Mouse (Mus musculus): Measurements from ENCODE around the gene Vav3. TPM values are rescaled to one million over a fixed set of nuclear protein-coding genes. Genes with fewer than 3 reads are reported as not detected.

Gene Vav3
- total and polyA plus RNA-seq, 3 experiments = 0.08 TPM; not detected in 2

DNA sequence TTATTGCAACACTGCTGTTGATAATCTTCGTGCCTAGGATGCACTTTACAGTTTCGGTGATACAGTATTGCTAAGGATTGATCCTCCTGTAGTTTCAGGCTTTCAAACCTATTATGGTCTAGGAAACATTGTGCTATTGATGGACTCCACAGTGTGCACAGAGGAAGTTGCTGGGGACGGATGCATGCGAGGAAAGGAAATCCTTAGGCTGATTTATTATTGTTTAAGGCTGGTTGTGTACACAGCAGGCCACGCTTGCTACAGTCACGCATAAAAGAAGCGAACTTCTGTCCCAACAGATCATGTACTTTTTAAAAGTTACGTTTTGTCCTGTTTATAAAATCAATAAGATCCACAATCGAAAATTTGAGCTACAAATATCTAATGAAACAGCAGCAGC lies 1.2 kb upstream of the Vav3 start:
- DNase-seq (ENCODE audit: extremely low read depth) = no peak
- no peak for TF ChIP-seq MYC (IDR thresholded peaks at IDR 0.05; ENCODE audit: low read depth, low read length)
- no peak for TF ChIP-seq POLR2A (IDR thresholded peaks at IDR 0.05; ENCODE audit: low read depth, low read length)
- no peak for TF ChIP-seq KAT2A (IDR thresholded peaks at IDR 0.05; ENCODE audit: insufficient replicate concordance, low read length)
- TF ChIP-seq ZMIZ1 (IDR thresholded peaks at IDR 0.05; ENCODE audit: low read depth, low read length) = no peak
- TF ChIP-seq MXI1 (IDR thresholded peaks at IDR 0.05; ENCODE audit: low read depth, low read length) = no peak
- TF ChIP-seq SIN3A (IDR thresholded peaks at IDR 0.05; ENCODE audit: low read length) = no peak
- TF ChIP-seq ZNF384 (IDR thresholded peaks at IDR 0.05; ENCODE audit: low read depth, low read length) = no peak
- TF ChIP-seq ELF1 (IDR thresholded peaks at IDR 0.05; ENCODE audit: low read depth, low read length) = no peak
- Histone ChIP-seq H3K4me3 (replicated peaks in 1 of 3; ENCODE audit: low read depth in 2 of 3, low read length in 2 of 3, poor library complexity in 1 of 3) (no peak overlapping the region), H3K4me2 (ENCODE audit: insufficient read depth, low read depth, poor library complexity, severe bottlenecking) (no peak overlapping the region), H3K27me3 (replicated peaks) (no peaks in the 10 kb centered on the region), H3K79me2 (replicated peaks; ENCODE audit: control insufficient read depth, extremely low read depth, insufficient read depth, poor library complexity, severe bottlenecking) (no peaks in the 10 kb centered on the region), H3K27ac (ENCODE audit: insufficient read depth, low read depth) (no peak overlapping the region), H3K4me1 (ENCODE audit: control insufficient read depth in 1 of 2, insufficient read depth in 2 of 2) (peaks cover 0 to 8% of the 10 kb centered on the region in 2 experiments; a peak in 2 of 4 replicates), H3K9me3 (replicated peaks; ENCODE audit: low read length) (peaks cover 11% of the 10 kb centered on the region), H3K36me3 (replicated peaks in 1 of 2; ENCODE audit: control insufficient read depth in 1 of 2, insufficient read depth in 1 of 2, low read length in 1 of 2) (no peaks in the 10 kb centered on the region), H3K9ac (ENCODE audit: insufficient read depth, low read depth) (no peak overlapping the region)
- in situ Hi-C loops (cut with MboI; ENCODE audit: low pct_ligation_motif_present, low pct_unique_long_range_greater_than_20kb, low sequenced_read_pairs) (no loop called here), dilution Hi-C loops (cut with MboI; ENCODE audit: extremely low pct_ligation_motif_present, extremely low pct_unique_long_range_greater_than_20kb, low sequenced_read_pairs) (no loop called here)

DNA sequence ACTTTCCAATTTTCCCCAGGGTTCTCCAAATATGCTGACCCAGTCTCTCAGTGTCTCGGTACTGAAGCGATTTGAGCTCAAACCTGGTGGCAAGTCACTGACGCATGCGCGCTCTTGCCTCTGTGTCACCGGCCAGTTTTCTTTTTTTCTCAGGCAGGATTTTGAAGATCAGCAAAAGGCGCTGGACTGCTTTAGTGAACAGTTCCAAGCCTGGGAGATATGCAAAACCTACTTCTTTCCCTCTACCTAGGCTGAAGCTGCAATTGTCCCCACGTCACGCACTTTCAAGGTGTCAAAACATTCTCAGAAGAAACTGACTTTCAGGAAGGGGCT lies 546 bp upstream of the Vav3 start:
- H3K27me3 ChIP-seq (replicated peaks) = no peaks in the 10 kb centered on the region
- peaks cover 0 to 8% of the 10 kb centered on the region in 2 experiments; a peak in 2 of 4 replicates for H3K4me1 ChIP-seq (ENCODE audit: control insufficient read depth in 1 of 2, insufficient read depth in 2 of 2)
- TF ChIP-seq IRF4 (IDR thresholded peaks at IDR 0.05; ENCODE audit: low read depth, low read length) (no peak), JUN (IDR thresholded peaks at IDR 0.05; ENCODE audit: insufficient read depth, low read depth, low read length) (no peak), JUND (conservative IDR thresholded peaks at IDR 0.05; ENCODE audit: low read depth, low read length) (no peak), CTCF (conservative IDR thresholded peaks at IDR 0.05 in 1 of 2, IDR thresholded peaks at IDR 0.05 in 1 of 2; ENCODE audit: low read depth in 2 of 2, low read length in 2 of 2) (no peak), ETS1 (conservative IDR thresholded peaks at IDR 0.05; ENCODE audit: low read depth, low read length) (no peak), MAFK (IDR thresholded peaks at IDR 0.05; ENCODE audit: insufficient replicate concordance, low read length) (no peak), E2F4 (IDR thresholded peaks at IDR 0.05; ENCODE audit: insufficient replicate concordance, low read depth, low read length) (no peak), MAX (IDR thresholded peaks at IDR 0.05; ENCODE audit: low read length) (no peak), ZKSCAN1 (IDR thresholded peaks at IDR 0.05; ENCODE audit: borderline replicate concordance, low read depth, low read length) (no peak), SMC3 (IDR thresholded peaks at IDR 0.05; ENCODE audit: low read depth, low read length) (no peak), BHLHE40 (IDR thresholded peaks at IDR 0.05; ENCODE audit: low read depth, low read length) (no peak), TBP (conservative IDR thresholded peaks at IDR 0.05; ENCODE audit: low read depth, low read length) (no peak), RAD21 (IDR thresholded peaks at IDR 0.05; ENCODE audit: low read depth, low read length) (no peak), PAX5 (IDR thresholded peaks at IDR 0.05; ENCODE audit: low read length) (no peak), SIN3A (IDR thresholded peaks at IDR 0.05; ENCODE audit: low read length) (no peak), MYC (IDR thresholded peaks at IDR 0.05; ENCODE audit: low read depth, low read length) (no peak), USF2 (conservative IDR thresholded peaks at IDR 0.05; ENCODE audit: low read depth, low read length) (no peak), EP300 (IDR thresholded peaks at IDR 0.05; ENCODE audit: low read length) (no peak), NELFE (IDR thresholded peaks at IDR 0.05; ENCODE audit: low read depth, low read length) (no peak)
- DNase-seq (ENCODE audit: extremely low read depth) = no peak
- in situ Hi-C loops (cut with MboI; ENCODE audit: low pct_ligation_motif_present, low pct_unique_long_range_greater_than_20kb, low sequenced_read_pairs) (no loop called here), dilution Hi-C loops (cut with MboI; ENCODE audit: extremely low pct_ligation_motif_present, extremely low pct_unique_long_range_greater_than_20kb, low sequenced_read_pairs) (no loop called here)
- H3K9ac ChIP-seq (ENCODE audit: insufficient read depth, low read depth) = no peak overlapping the region
- H3K4me2 ChIP-seq (ENCODE audit: insufficient read depth, low read depth, poor library complexity, severe bottlenecking) = no peak overlapping the region
- H3K36me3 ChIP-seq (replicated peaks in 1 of 2; ENCODE audit: control insufficient read depth in 1 of 2, insufficient read depth in 1 of 2, low read length in 1 of 2) = no peaks in the 10 kb centered on the region
- H3K27ac ChIP-seq (ENCODE audit: insufficient read depth, low read depth) = no peak overlapping the region
- H3K4me3 ChIP-seq (replicated peaks in 1 of 3; ENCODE audit: low read depth in 2 of 3, low read length in 2 of 3, poor library complexity in 1 of 3) = no peak overlapping the region
- H3K79me2 ChIP-seq (replicated peaks; ENCODE audit: control insufficient read depth, extremely low read depth, insufficient read depth, poor library complexity, severe bottlenecking) = no peaks in the 10 kb centered on the region
- H3K9me3 ChIP-seq (replicated peaks; ENCODE audit: low read length) = peaks cover 11% of the 10 kb centered on the region
